Mouse (Mus musculus): ENCODE measurements at regions not wholly inside any gene's neighbourhood (a gene's known extent, or its start where the extent isn't known, plus 50 kb on each side); places are given as distances from the start of the nearest gene placed in this dataset.

DNA sequence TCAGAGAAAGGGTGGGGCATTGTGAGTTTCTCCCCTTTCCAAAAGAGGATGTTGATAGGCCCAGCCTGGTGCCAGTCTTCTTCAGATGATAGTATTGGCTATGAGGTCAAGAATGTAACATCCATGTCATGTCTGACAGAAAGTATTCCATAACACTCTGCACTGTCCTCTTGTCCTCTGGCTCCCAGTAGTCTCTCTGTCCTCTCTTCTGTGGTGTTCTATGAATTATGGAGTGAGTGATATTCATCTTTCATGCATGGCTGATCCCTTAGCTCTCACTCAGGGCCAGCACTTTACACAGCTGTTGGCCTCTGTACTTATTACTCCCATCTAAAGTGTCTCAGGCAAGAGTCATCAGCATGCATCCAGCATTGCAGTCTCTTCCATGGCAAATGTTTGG lies 319.9 kb upstream of the Rasgrp1 start:
- DNase-seq (ENCODE audit: low spot score in 2 of 2): no peak
- intact Hi-C loops (cut with DNase I): no loop called here

DNA sequence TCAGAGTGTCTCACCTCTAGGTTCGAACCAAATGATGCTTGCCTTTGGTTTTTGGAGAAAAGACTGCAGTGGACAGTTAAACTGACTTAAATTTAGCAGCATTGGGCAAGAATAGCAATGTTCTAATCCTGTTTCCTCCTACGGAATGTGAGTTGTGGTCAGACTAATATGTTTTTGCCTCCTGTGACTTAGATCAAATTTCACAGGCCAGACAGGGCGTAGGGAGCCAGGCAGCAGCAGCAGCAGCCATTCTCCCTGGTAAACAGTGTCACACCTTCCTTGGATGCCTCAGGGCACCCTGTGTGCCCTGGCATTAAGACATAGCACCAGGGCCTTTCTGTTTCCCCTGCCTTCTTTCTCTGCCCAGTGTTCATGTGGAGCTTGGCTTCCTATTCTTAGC lies 323.7 kb upstream of the Rasgrp1 start:
- intact Hi-C loops (cut with DNase I): no loop called here

DNA sequence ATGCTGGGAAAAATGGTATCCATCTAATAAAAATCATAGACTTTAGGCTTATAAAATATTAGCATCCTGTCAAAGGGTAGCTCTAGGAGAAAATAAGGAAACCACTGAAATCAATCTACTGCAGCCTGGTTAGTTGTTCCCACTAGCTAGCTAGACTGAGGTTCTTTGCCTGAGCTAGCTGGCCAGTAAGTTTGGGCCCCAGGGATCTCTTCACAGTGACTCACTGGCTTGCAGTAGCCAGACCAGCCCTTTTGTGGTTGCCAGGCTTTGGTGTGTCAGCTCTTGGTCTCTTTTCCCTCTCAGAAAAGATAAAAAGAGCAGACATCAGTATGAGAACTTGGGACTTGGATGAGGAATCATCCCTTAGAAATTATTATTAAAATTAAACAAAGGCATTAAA lies 325.3 kb upstream of the Rasgrp1 start:
- intact Hi-C loops (cut with DNase I): no loop called here
- no peak for DNase-seq (ENCODE audit: low spot score in 2 of 2)

More for the DNA sequence above, 323.7 kb upstream of the Rasgrp1 start:
- DNase-seq (ENCODE audit: low spot score in 2 of 2): no peak

DNA sequence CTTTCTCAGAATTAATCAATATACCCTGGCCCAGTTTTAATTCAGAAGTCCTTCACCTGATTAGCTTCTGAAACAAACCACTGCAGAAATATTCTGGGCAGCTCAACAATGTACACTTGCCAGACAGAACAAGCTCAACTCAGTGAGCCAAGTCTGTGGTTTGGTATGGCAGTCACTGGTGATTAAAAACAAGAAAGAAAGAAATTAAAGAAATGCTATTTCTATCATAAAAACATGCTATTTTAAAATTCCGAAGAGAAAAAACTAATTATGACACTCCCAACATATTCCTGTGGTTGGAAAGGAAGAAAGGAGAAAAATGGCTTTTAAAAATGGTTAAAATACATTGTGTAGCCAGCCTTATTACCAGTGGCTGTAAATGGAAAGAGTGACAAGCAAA lies 332.1 kb upstream of the Rasgrp1 start:
- intact Hi-C loops (cut with DNase I): no loop called here
- DNase-seq (ENCODE audit: low spot score in 2 of 2): no peak

DNA sequence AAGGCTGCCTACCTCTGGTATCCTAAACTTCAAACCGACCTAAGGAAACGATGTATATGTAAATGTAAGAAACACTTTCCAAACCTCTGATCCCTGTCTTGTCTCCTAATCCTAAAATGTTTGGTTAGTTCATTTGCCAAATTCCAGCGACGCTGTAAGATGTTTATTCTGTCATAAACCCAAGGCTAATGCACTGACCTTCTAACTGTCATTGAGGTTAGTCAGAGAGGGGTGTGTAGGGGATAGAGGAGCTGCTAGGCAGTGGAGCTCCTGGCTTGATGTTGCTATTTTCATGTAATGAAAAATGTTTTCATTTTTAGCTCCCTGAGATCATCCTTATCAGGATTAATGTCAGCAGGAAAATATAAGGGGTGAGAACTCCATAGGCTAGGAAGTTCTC lies 335.8 kb upstream of the Rasgrp1 start:
- intact Hi-C loops (cut with DNase I): no loop called here
- DNase-seq (ENCODE audit: low spot score in 2 of 2): no peak

DNA sequence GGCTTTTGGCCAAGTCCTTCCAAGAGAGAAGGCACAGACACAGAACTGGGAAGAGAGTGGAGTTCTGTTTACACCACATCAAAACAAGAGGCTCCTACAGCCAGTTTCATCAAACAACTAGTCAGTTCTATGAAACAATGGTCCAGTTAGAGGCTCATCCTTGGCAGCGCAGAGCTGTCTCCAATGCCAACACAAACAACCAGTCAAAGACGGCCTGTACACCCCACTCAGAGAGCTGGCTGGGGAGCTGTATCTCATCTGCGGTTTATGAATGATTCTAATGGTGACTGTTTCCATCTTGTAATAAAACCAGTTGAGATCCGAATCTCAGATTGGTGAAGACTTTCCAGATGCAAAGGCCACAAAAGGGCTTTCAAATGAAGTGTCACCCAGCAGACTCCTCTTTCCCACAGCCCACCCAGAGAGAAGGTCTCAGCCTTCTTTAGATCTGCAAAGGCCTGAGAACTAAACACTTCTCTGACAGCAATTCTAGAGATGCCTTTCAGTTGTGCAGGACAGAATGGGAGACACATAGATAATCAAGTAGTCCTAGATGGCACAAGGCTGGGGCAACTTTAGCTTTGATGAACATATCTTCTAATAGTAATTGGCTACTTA lies 343.1 kb upstream of the Rasgrp1 start:
- no peak for DNase-seq (ENCODE audit: low spot score in 2 of 2)
- intact Hi-C loops (cut with DNase I): no loop called here

DNA sequence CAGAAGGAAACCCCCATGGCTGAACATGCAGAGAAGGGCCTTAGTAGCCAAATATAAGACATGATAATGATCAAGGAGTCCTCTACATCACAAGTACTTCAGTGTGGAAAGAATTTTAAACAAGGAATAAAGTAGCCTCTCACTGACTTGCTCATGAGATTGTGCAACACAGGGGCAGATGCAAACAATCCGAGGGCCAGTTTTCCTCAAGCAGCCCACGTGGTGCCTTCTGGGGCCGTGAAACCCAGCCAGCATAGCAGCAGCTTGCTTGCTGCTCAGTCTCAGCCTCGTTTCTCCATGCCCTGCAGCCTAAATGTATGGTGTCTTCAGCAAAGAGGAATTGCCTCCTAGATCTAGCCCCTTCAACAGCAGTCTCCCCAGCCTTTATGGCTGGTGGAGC lies 350.7 kb upstream of the Rasgrp1 start:
- DNase-seq (ENCODE audit: low spot score in 2 of 2): no peak
- intact Hi-C loops (cut with DNase I): no loop called here

DNA sequence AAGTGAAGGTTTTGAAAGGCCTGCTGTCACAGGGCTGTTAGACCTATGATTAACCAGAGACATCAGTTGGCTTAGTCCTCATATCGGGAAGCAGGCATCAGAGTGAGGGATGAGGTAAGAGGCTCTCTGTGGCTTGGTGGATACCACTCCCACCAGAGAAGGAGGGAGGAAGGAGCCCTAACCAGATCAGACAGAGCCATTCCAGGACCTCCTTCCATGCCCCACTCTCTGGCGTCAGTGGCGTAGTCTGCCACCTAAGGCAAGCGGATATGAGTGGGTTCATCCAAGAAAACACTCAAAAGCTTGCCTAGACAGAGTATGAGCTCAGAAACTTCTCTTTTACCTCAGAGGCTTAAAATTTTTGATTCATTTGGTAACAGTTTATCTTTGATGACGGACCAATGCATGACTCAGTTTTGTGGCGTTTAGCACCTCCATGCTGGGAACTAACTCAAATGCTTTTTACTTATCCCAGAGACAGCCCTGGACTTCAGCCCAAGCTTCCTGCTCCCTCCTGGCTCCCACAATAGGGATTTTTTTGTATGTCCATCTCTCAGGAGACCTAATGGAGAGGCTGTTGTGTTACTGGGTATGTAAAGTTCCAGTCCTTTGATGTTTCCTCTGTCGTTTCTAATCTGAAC lies 367.5 kb upstream of the Rasgrp1 start:
- DNase-seq (ENCODE audit: low spot score in 2 of 2): no peak
- intact Hi-C loops (cut with DNase I): no loop called here

DNA sequence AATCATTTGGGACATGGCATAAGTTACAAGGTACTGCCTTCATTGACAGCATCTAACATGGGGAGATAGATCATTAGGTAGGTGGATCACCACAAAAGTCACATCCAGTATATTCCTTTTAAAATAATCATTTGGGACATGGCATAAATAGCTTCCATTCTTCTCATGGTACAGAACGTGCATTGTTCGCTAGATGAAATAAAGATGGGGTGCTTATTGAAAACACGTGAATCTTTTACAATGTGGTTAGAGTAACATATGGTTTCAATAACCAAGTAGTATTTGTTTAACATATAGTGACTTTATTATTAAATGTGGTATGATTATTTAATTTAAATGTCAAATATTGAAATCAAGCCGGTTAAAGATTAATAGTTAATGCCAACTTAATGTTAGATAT lies 381.3 kb upstream of the Rasgrp1 start:
- intact Hi-C loops (cut with DNase I): no loop called here
- no peak for DNase-seq (ENCODE audit: low spot score in 2 of 2)

DNA sequence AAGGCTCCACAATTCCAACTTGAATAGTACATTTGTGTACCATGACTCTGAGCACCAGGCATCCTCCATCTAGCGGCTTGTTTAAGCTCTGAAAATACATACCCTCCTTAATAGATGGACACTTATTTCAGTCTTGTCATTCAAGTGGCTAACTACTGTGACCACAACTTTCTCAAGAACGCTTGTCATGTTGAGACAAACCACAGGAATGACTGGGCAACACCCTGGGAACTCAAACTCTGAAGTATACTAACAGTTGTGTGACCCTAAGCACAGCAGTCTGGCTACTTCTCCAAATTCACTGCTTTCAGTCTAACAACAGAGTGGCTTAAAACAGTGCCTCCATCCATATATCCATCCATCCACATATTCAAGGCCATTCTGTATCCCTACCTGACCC lies 380.4 kb upstream of the Thbs1 start:
- DNase-seq (ENCODE audit: low spot score in 2 of 2): no peak
- intact Hi-C loops (cut with DNase I): no loop called here

DNA sequence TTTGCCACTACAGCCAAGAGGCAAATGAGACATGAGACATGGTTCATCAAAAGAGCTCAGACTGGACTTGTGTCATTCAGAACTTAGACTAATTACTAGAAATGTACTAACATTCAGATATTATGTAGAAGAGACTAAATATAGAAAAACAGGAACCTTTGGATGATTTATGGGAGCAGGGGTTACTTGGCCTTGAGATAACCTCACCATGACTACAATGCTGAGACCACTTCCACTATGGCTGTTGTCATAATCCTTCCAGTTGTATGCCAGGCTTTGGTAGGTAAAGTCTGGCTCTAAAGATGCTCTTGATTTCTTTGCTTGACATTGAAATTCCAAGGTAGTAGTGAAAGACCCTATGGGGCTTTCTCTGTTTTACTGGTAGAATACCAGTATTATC lies 369.3 kb upstream of the Thbs1 start:
- DNase-seq (ENCODE audit: low spot score in 2 of 2): no peak
- intact Hi-C loops (cut with DNase I): no loop called here

DNA sequence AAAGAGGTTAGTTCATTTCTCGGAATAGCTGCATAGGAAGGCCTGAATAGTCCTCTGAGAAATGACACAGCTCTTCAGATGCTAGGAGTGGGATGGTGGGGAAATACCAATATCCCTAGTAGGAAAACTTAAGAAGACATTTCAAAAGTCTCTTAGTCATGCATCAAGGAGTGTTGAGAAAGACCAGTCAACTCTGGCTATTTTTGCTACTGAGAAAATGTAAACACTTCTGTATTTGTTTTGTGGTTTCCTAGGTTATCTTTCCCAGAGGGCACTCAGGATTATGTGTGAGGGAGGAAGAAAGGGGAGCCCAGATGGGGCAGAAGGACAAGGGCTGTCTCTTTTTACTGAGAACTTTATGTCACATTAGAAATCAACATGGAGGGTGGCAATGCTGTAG lies 367.8 kb upstream of the Thbs1 start:
- no peak for DNase-seq (ENCODE audit: low spot score in 2 of 2)
- intact Hi-C loops (cut with DNase I): no loop called here

DNA sequence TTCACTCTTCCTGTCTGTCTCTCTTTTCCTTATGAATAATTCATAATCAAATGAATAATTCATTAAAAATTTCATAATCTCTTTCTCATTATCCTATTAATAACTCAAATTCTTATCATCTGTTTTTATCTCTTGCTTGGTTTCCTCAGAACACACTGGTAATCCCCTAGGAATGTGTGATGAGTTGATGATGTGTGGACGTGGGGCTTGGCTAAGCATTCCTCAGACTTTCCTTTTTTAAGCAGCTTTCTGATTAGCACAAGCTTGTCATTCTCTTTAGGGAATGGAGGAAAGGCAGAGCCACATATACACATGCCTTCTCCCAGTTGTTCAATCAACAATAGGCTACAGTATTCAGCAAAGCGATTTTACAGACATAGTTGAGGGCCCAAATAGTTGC lies 365.9 kb upstream of the Thbs1 start:
- intact Hi-C loops (cut with DNase I): no loop called here
- DNase-seq (ENCODE audit: low spot score in 2 of 2): no peak

DNA sequence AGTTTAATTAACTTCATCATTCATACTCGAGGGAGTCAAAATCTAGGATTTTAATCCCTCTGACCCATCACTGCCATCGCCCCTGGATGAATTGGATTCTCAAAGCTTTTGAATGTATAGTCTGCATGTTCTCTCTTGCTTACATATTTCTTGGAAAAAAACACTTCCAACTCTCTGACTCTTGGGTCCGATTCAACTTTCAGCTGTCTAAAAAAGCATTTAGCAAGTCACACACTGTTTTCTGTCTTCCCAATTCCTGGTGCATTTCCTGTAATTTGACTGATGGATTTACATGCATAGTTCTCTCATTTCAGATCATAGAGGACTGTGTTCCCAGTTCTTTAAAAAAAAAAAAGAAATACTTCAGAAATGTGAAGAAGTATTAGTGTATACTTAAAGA lies 364.5 kb upstream of the Thbs1 start:
- intact Hi-C loops (cut with DNase I): no loop called here
- no peak for DNase-seq (ENCODE audit: low spot score in 2 of 2)

DNA sequence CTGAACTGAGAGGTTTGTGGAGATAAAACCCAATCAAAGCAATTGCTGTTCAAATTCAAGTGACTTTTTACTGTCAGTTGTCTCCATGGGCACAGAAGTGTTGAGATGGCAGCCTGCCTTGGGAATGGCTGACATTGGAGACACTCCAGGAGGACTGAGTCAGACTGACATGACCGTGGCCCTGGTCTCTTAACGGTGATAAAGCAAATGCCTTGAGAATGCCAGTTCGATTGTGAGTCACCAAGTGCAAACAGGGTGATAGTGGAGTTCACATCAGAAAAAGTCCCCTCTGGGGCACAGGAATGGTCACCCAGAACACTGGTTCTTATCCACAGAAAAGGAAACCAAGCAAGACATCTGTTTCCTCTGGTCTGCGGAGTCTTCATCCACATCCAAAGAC lies 362.8 kb upstream of the Thbs1 start:
- intact Hi-C loops (cut with DNase I): no loop called here
- no peak for DNase-seq (ENCODE audit: low spot score in 2 of 2)

DNA sequence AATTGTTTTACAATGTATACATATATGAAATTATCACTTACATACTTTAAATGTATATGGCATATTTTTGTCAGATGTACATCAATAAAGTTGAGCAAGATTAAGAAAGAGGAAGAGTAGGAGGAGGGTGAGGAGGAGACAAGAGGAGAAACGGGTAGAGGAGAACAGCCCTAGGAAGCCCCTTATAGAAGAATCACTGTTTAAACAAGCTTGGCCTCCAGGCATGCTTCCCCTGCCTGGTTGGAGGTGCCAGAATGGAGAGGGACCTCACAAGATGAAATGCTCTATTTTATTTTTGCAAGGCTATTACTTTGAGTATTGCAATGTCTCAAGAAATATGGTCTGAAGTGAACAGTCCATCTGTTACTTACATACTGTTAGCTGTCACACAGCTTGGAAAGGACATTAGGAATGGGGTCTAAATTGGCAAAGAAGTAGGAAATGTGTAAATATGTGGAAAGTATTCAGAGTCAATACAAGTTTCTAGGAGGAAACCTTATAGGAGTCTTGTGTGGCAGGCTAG lies 352.1 kb upstream of the Thbs1 start:
- DNase-seq (ENCODE audit: low spot score in 2 of 2): no peak
- intact Hi-C loops (cut with DNase I): no loop called here

DNA sequence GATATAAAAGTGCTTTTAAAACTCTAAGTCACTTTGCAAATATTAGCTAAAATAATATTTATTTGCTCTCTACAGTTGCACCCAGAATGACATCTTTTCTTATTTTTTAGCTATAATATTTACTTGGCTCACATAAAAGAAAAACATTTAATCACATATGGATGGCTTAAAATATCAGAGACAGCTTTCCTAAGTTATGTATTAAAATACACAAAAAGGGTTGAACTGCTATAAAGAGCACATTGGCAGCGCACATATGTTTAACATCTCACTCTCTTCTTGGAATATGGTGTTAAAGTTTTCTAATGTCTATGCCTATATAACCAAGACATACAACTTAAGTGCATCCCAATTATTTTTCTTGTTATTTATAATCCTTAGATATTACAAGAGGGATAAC lies 348.0 kb upstream of the Thbs1 start:
- intact Hi-C loops (cut with DNase I): no loop called here
- no peak for DNase-seq (ENCODE audit: low spot score in 2 of 2)

DNA sequence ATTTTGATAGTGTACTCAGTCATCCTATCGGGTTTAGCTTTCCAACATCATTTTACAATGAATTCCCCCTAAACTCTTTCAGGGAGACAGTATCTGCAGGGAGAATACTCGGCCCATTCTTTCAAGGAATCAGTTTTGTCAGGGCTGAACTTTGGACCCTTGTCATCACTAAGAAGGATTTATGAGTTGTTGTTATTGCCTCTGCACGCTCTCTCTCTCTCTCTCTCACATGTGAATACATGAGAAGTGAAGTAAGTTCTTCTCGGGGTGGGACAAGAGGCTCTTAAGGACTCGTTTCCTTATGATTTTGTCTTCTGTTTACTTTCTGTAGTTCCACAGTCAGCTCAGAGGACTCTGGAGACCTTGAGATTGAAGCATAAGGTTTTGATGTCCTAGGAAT lies 346.1 kb upstream of the Thbs1 start:
- intact Hi-C loops (cut with DNase I): no loop called here

DNA sequence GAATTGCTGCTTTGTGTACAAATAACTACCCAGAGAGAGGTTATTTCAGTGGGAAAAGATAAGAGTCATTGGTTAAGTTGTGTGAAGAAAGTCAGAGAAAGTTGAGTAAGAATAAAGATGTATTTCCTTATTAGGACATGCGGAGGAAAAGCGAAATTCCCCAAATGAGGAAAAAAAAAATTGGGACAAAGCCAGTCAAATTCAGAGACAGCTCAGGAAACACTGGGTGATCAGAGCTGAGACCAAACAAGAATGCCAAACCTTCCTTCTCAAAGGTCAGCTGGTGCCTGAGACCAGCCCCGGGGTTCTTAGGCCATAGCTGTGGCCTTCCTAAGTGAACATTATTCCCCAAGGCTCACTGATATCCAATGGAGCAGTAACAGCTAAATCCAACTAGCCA lies 345.2 kb upstream of the Thbs1 start:
- intact Hi-C loops (cut with DNase I): no loop called here
- DNase-seq (ENCODE audit: low spot score in 2 of 2): no peak

More for the DNA sequence above, 346.1 kb upstream of the Thbs1 start:
- no peak for DNase-seq (ENCODE audit: low spot score in 2 of 2)

DNA sequence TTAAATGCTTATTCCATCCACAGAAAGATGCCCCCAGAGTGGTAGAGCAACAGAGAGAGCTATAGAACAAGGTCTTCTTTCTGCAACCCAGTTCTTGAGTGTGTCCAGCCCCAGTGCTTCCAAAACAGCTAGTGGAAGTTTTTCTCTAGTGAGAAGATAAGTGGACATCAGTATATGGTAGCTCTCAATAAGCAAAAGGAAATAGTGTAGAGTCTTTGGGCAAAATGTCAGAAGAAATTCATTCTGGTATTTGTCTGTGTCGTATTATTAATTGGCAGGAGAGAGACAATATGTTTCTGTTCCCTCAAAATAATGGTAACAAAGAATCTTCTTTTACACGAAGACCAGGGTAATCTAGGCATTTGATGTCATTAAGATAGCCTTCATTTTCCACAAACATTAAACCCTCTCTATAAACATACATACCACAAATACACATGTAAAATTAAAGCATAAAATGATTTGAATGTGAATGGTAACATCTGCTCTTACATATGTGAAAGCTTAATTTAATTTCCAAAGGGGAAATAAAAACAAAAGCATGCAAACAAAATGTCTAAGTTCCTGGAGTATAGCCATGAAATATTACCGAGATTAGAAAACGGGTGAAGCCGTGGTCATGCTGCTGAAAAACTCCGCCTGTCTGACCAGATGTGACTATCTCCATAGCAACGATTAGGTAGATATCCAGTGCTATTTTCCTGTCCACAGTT lies 342.1 kb upstream of the Thbs1 start:
- intact Hi-C loops (cut with DNase I): no loop called here

DNA sequence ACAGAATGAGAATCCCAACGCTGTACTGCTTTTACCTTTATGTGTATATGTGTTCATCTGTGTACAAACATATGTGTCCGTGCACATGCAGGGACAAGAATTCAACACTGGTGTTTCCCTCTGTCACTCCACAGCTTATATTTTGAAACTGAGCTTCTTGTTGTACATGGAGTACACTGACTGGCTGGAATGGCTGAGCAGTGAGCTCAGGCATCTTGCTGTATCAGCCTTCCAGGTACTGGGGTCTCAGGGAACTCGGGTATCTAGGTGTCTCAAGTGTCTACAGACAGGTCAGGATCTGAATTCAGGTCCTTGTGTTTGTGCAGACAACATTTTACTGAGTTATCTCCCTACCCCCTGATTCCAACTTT lies 341.6 kb upstream of the Thbs1 start:
- no peak for DNase-seq (ENCODE audit: low spot score in 2 of 2)
- intact Hi-C loops (cut with DNase I): no loop called here

More for the DNA sequence above, 342.1 kb upstream of the Thbs1 start:
- no peak for DNase-seq (ENCODE audit: low spot score in 2 of 2)

Measured in left cerebral cortex, postnatal 36 days (tissue).